Mouse (Mus musculus) limb, embryonic 11.5 days (tissue): ENCODE results near the gene Ap1ar. TPM values are rescaled to one million over a fixed set of nuclear protein-coding genes. Genes with fewer than 3 reads are reported as not detected.
"Not testable (repeated sequence)": the region's sequence is repeated elsewhere in the genome, so short reads cannot be mapped to it uniquely, and the experiment has no call there.

Experiments used
- ATAC-seq: fragments of 200-750 bp; cut with Nextera tagmentation; 2 replicates; pipeline ENCODE4 v1.8.0; 2017; ENCODE audit warnings: low read depth; ENCODE audit not compliant: insufficient number of reproducible peaks, low FRiP score, low TSS enrichment
- DNase-seq: peaks from one replicate; pipeline ENCODE4 v3.0.0-alpha.2; 2015; ENCODE audit warnings: low spot score
- H3K27ac ChIP-seq: fragments of 300-500 bp; sonication (generic); replicated peaks from 2 replicates; pipeline ENCODE4 v1.5.1; 2014; ENCODE audit warnings: low read depth, mild to moderate bottlenecking, low read length
- H3K27me3 ChIP-seq: fragments of 300-500 bp; sonication (generic); 2 replicates; pipeline ENCODE4 v1.6.1; 2014; ENCODE audit warnings: mild to moderate bottlenecking, low read length, mixed read lengths; ENCODE audit not compliant: control insufficient read depth, insufficient read depth
- H3K36me3 ChIP-seq: fragments of 300-500 bp; sonication (generic); 2 replicates; pipeline ENCODE4 v1.6.1; 2014; ENCODE audit warnings: mild to moderate bottlenecking, low read length, moderate library complexity, mixed read lengths; ENCODE audit not compliant: control insufficient read depth, insufficient read depth
- H3K4me1 ChIP-seq: fragments of 300-500 bp; sonication (generic); 2 replicates; pipeline ENCODE4 v1.6.1; 2014; ENCODE audit warnings: low read length, mixed read lengths; ENCODE audit not compliant: control insufficient read depth, insufficient read depth
- H3K4me2 ChIP-seq: fragments of 300-500 bp; sonication (generic); 2 replicates; pipeline ENCODE4 v1.6.1; 2014; ENCODE audit warnings: low read depth, mild to moderate bottlenecking, moderate library complexity; ENCODE audit not compliant: severe bottlenecking
- H3K4me3 ChIP-seq: fragments of 300-500 bp; sonication (generic); 2 replicates; pipeline ENCODE4 v1.5.1; 2014; ENCODE audit warnings: low read depth, low read length
- H3K9ac ChIP-seq: fragments of 300-500 bp; sonication (generic); 2 replicates; pipeline ENCODE4 v1.6.1; 2014; ENCODE audit warnings: mild to moderate bottlenecking, low read length
- H3K9me3 ChIP-seq: fragments of 300-500 bp; sonication (generic); 2 replicates; pipeline ENCODE4 v1.6.1; 2016; ENCODE audit warnings: low read length; ENCODE audit not compliant: control insufficient read depth
- WGBS: fragments of 180-500 bp; shearing (Covaris S2); extraction: QIAGEN DNeasy Blood & Tissue Kit; methylation state at CpG from one replicate; pipeline ENCODE4 v1.1.7; 2014; 5-methylcytosine and 5-hydroxymethylcytosine counted together
- polyA plus RNA-seq: library from polyadenylated mRNA; unstranded; fragments of >200 nt; fragmentation: Nextera tagmentation; extraction: Ambion mirVana; gene quantifications from 2 replicates; pipeline ENCODE4 v1.2.1, GENCODE M21; 2014

The Ap1ar gene
- polyA plus RNA-seq, 1 experiment from 2014 or later, result 63.8 TPM

DNA sequence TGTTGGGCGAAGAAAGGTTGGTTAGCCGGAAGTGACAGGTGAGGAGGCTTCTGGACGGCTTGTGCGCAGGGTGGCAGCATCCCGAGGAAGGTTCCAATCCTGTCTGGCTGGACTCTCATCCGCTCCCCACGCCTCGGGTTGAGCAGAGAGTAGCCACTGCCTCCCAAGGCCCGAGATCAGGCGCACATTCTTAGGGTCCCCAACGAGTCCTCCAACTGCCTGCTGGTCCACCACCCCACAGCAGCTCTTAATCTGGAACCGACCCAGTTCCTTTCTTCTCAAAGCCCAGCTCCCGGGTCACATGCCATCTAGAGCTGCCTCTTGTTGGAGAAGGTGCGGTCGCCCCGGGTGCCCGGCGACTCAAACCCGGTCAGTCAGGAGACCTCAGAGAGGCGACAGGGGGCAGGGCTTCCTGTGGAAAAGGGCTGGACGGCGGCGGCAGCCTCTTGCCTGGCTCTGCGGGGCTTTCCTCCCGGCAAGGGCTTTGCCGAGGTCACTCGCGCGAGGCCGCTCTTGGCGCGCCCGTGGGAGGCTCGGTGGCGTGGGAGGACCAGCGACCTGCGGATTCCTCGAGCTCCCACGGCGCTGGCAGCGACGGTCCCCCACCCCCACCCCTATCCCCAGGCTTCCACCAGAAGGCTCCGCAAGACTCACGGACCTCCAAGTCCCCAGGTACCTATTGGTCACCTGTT, 47.7 kb downstream of the Ap1ar start, which contains the start of gene Tifa:
Gene Tifa, plus strand, starts transcription at position 306 of the 692 bp plus-strand sequence.
- no peak within 1 kb of the TSS for H3K27ac ChIP-seq
- peak; percentile 78 for DNase-seq
- WGBS, result under 1% methylated on average over 43 of the region's 44 CpGs
- no peaks in the 10 kb centered on the region for H3K36me3 ChIP-seq
- H3K4me2 ChIP-seq, result peak within 1 kb of the TSS; percentile 90
- H3K4me1 ChIP-seq, result peaks cover 8% of the 10 kb centered on the region; the same call in 1 of the 2 replicates
- peak; percentile 28; the same call in 1 of the 2 replicates for ATAC-seq
- no peaks in the 10 kb centered on the region for H3K9me3 ChIP-seq
- H3K27me3 ChIP-seq, result peaks cover 18% of the 10 kb centered on the region
- H3K4me3 ChIP-seq, result peak within 1 kb of the TSS; percentile 57
- peak within 1 kb of the TSS; percentile 49 for H3K9ac ChIP-seq

DNA sequence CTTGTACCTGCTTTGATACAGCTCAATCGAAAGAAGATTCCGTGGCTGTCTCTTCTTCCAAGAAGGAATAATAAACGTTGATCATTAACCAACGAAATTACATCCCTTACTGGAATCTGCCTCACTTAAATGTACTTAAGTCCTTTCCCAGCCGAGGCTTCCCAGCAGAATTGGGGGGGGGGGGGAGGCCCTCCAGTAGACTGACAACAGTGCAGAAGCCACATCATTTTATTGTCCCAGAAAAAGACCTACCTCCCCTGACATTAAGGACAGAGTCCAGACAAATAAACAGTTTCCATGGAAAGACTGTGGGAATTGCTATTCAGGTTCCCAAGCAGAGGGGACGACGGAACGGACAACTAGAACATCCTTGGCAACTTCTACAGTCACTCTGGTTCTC, 48.4 kb downstream of the Ap1ar start:
- Histone ChIP-seq H3K9ac (no peak overlapping the region), H3K27me3 (peaks cover 18% of the 10 kb centered on the region), H3K36me3 (no peaks in the 10 kb centered on the region), H3K4me1 (peaks cover 8% of the 10 kb centered on the region; the same call in 1 of the 2 replicates), H3K27ac (no peak overlapping the region), H3K4me2 (peak overlapping the region; percentile 90; the same call in 1 of the 2 replicates), H3K4me3 (peak overlapping the region; percentile 57; the same call in 1 of the 2 replicates), H3K9me3 (no peaks in the 10 kb centered on the region)
- DNase-seq, result no peak
- ATAC-seq, result no peak
- 18% methylated on average over 8 of the region's 8 CpGs for WGBS

DNA sequence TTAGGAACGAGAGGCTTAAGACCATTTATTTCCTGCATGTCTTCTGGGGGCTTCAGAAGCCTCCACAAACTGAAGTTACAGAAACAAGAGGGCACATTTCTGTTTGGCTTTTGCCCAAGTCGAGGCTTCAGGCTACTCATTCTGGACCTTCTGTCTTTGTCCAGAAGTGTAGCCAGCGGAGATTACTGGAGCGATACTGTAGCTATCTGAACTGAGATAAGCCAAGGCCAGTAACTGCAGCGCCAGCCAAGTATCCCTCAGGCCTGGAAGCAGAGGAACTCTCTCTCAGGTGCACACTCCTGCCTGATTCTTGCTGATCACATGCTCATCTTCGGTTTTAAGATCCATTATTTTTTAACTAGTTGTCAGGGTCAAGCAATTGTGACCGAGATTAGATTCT, 49.3 kb downstream of the Ap1ar start:
- Histone ChIP-seq H3K9me3 (no peaks in the 10 kb centered on the region), H3K4me3 (no peak overlapping the region), H3K27ac (no peak overlapping the region), H3K4me2 (no peak overlapping the region), H3K9ac (no peak overlapping the region), H3K27me3 (peaks cover 18% of the 10 kb centered on the region), H3K4me1 (peaks cover 8% of the 10 kb centered on the region; the same call in 1 of the 2 replicates), H3K36me3 (no peaks in the 10 kb centered on the region)
- DNase-seq (no peak), ATAC-seq (no peak)
- WGBS, result 47% methylated on average over 7 of the region's 7 CpGs

DNA sequence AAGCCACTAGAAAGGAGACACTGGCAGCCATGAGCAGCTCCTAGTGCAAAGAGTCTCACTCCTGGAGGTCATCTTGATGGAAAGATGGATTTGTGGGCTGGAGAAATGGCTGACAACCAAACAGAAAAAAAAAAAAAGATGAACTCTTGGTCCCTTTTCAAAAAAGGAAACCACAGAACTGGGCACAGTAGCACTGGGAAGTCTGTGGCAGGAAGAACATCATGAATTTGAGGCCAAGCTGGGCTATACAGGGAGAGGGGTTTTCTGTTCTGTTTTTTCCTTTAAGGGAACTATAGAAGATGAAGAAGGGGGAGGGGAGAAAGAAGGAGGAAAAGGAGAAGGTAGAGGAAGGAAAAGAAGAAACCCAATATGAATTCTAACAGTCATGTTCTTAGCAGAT, 50.3 kb downstream of the Ap1ar start:
- H3K4me1 ChIP-seq, result peaks cover 8% of the 10 kb centered on the region; the same call in 1 of the 2 replicates
- H3K27ac ChIP-seq, result no peak overlapping the region
- no peak overlapping the region for H3K4me2 ChIP-seq
- no peaks in the 10 kb centered on the region for H3K9me3 ChIP-seq
- peaks cover 18% of the 10 kb centered on the region for H3K27me3 ChIP-seq
- no peak overlapping the region for H3K9ac ChIP-seq
- no peak for ATAC-seq
- DNase-seq, result no peak
- H3K36me3 ChIP-seq, result no peaks in the 10 kb centered on the region
- H3K4me3 ChIP-seq, result no peak overlapping the region

DNA sequence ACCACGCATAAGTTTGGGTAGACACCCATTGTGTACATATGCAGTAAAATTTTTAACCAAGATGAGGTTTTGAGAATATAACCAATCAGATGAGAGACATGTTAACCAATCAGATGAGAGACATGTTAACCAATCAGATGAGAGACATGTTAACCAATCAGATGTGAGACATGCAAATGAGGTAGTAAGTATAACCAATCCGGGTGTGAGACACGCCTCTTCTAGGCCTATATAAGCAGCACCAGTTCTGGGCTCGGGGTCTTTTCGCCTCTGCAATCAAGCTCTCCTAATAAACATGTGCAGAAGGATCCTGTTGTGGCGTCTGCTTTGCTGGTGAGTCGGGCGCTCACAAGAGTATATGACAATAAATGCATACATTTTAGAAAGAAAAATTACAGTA, 53.6 kb downstream of the Ap1ar start:
- WGBS, result 95% methylated on average over 8 of the region's 8 CpGs
- not testable (repeated sequence) for H3K4me2 ChIP-seq, H3K9ac ChIP-seq

DNA sequence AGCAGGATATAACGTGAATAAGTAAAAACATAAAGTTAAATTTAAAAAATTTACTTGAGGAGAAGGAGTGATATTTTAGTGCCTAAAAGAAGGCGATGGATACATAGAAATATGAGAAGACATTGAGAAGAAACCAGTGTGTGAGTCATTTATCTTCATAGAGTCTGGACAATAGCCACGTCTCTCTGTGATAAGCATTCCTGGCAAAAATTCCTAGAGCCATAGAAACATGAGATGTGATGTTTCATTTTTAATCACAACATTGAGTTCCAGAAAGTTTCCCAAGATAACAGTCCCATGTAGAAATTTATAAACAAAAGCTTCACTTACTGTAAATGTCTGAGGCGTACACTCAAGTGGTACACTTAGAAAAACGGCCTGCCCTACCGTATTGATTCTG, 54.4 kb downstream of the Ap1ar start:
- ATAC-seq (no peak), DNase-seq (no peak)
- no peaks in the 10 kb centered on the region for H3K9me3 ChIP-seq
- no peak overlapping the region for H3K27ac ChIP-seq
- H3K4me2 ChIP-seq, result no peak overlapping the region
- H3K9ac ChIP-seq, result no peak overlapping the region
- H3K4me1 ChIP-seq, result no peaks in the 10 kb centered on the region
- H3K36me3 ChIP-seq, result no peaks in the 10 kb centered on the region
- WGBS, result 89% methylated on average over 6 of the region's 6 CpGs
- H3K27me3 ChIP-seq, result peaks cover 2% of the 10 kb centered on the region; the same call in 1 of the 2 replicates
- no peak overlapping the region for H3K4me3 ChIP-seq

More for the DNA sequence above, 53.6 kb downstream of the Ap1ar start:
- not testable (repeated sequence) for H3K27ac ChIP-seq, H3K36me3 ChIP-seq, H3K4me3 ChIP-seq, DNase-seq, ATAC-seq, H3K4me1 ChIP-seq, H3K9me3 ChIP-seq, H3K27me3 ChIP-seq

DNA sequence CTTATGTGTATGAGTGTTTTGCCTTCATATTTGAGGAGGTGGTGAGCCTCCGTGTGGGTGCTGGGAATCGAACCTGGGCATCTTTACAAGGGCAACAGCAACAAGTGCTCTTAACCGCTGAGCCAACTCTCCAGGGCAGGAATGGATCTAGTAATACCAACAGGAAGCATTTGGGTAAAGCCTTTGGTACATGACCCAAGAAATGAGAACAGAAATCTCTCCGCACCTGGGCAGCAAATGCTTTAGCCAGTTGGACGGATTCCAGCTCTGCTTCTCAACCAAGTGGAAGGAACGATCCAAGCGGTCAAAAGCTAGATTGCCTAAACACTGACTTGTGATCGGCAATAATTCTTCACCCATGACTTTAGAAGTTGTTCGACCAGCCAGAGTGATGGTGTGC, 56.4 kb downstream of the Ap1ar start:
- Histone ChIP-seq H3K36me3 (no peaks in the 10 kb centered on the region), H3K4me2 (no peak overlapping the region), H3K27ac (no peak overlapping the region), H3K4me3 (no peak overlapping the region), H3K9ac (no peak overlapping the region), H3K27me3 (no peaks in the 10 kb centered on the region), H3K4me1 (no peaks in the 10 kb centered on the region), H3K9me3 (no peaks in the 10 kb centered on the region)
- DNase-seq (no peak), ATAC-seq (no peak)
- WGBS, result 93% methylated on average over 9 of the region's 9 CpGs

DNA sequence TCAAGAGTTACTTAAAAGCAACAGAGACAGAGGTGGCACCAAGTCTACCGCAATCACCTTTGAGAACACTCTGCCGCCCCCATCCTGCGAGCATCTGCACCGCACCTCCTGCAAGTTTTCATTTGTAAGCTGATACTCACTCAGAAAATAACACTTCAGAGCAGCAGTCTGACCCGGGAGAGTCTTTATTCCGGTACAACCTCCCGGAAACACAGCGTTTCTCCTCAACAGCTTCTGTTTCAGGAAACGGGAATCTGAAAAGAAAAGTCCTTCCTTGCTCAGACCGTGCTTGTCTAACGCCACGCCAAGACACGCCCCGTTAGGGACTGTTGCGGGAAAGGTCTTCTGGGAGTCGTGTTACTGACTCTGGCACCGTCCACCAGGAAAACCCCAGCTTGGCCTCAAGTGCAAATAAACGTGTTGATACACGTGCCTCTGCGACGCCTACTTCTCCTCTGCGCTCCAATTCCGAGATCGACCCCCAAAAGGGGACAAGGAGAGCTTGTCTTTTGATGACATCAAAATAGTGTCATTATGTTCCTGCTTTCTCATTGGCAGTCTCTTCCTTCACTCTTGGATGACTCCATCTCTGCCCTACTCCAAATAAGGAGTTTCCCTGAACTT, 57.2 kb downstream of the Ap1ar start, which contains the start of gene Alpk1:
Gene Alpk1, minus strand, starts transcription at position 507 of the 624 bp plus-strand sequence.
- H3K4me2 ChIP-seq, result peak within 1 kb of the TSS; percentile 62
- ATAC-seq (peak; percentile 80), DNase-seq (peak; percentile 80)
- H3K36me3 ChIP-seq, result no peaks in the 10 kb centered on the region
- no peaks in the 10 kb centered on the region for H3K9me3 ChIP-seq
- no peaks in the 10 kb centered on the region for H3K4me1 ChIP-seq
- H3K27me3 ChIP-seq, result no peaks in the 10 kb centered on the region
- H3K4me3 ChIP-seq, result peak within 1 kb of the TSS; percentile 30
- H3K9ac ChIP-seq, result no peak within 1 kb of the TSS
- 2% methylated on average over 24 of the region's 24 CpGs for WGBS
- no peak within 1 kb of the TSS for H3K27ac ChIP-seq
